Comparison of ENCODE assay signal across 17 mouse cellular contexts in genomic region chr7:109886249-109886648, GRCm38 (mm10). TPM values are rescaled to one million over a fixed set of nuclear protein-coding genes. Genes with fewer than 3 reads are reported as not detected.
DNase-seq lines count a peak whose midpoint lies in the region; ATAC-seq and TF ChIP-seq lines count a peak whose summit lies in the region.
"Had no signal": no experiment of that assay in that cellular context is flagged by ENCODE, and none has a peak within 500 bp of the region (broad histone marks: within the 10 kb centered on the region; RNA-seq: fewer than 3 reads in every experiment).

No protein-coding gene starts in this region.

- no peaks in the 10 kb centered on the region for H3K27me3 ChIP-seq in lung, embryonic 14.5 days (ENCODE audit: insufficient read depth, low read length)
- H3K27me3 ChIP-seq in stomach, postnatal 0 days (ENCODE audit: control insufficient read depth, insufficient read depth, low read length): no peaks in the 10 kb centered on the region
- no peaks in the 10 kb centered on the region for H3K27me3 ChIP-seq in hindbrain, embryonic 12.5 days
- H3K27me3 ChIP-seq: embryonic facial prominence, embryonic 12.5 days; forebrain, embryonic 15.5 days; heart, embryonic 13.5 days had no signal

- no peak for DNase-seq in lung, embryonic 14.5 days
- DNase-seq in lung, postnatal 14 days: no peak
- peak; percentile 35 for DNase-seq in 416B (ENCODE audit: low read depth)
- DNase-seq in A20 (ENCODE audit: low read depth, low spot score): peak; percentile 8
- DNase-seq in stomach, postnatal 0 days (ENCODE audit: low spot score): no peak
- DNase-seq: adrenal gland, adult 8-10 months; adrenal gland, postnatal 36 days; cerebellum, adult 11-12 months; cerebellum, adult 9-10 months; cerebellum, postnatal 25 days; gastrocnemius, postnatal 10 days; heart, postnatal 36 days had no signal

- whole genome bisulfite sequencing in lung, embryonic 14.5 days: 85% methylated on average over 1 of the region's 1 CpGs
- WGBS in stomach, postnatal 0 days: 95% methylated on average over 1 of the region's 1 CpGs
- WGBS in hindbrain, embryonic 12.5 days: 100% methylated on average over 1 of the region's 1 CpGs

- H3K27ac ChIP-seq in lung, embryonic 14.5 days (ENCODE audit: low read depth): no peak overlapping the region
- H3K27ac ChIP-seq in stomach, postnatal 0 days (replicated peaks): no peak overlapping the region
- no peak overlapping the region for H3K27ac ChIP-seq in hindbrain, embryonic 12.5 days
- H3K27ac ChIP-seq: embryonic facial prominence, embryonic 12.5 days; forebrain, embryonic 15.5 days; heart, embryonic 13.5 days had no signal

- ATAC-seq in lung, embryonic 14.5 days (ENCODE audit: insufficient read depth): no peak
- ATAC-seq in stomach, postnatal 0 days (ENCODE audit: low FRiP score, low TSS enrichment): no peak
- ATAC-seq in hindbrain, embryonic 12.5 days (ENCODE audit: low FRiP score): no peak
- ATAC-seq: forebrain, embryonic 15.5 days; hindbrain, embryonic 16.5 days had no signal

- 0 out of 2 replicates have a peak, but pooled peaks have one; percentile 9 for TF ChIP-seq CTCF in lung, embryonic 14.5 days (IDR thresholded peaks at IDR 0.05; ENCODE audit: low read depth)
- peak; percentile 30; the same call in 1 of the 2 replicates for TF ChIP-seq CTCF in stomach, postnatal 0 days (IDR thresholded peaks at IDR 0.05; ENCODE audit: low read depth)

- no peaks in the 10 kb centered on the region for H3K9me3 ChIP-seq in lung, embryonic 14.5 days (ENCODE audit: low read depth, low read length)
- no peaks in the 10 kb centered on the region for H3K9me3 ChIP-seq in stomach, postnatal 0 days (ENCODE audit: control insufficient read depth, low read length)
- H3K9me3 ChIP-seq in hindbrain, embryonic 12.5 days (replicated peaks): 0 out of 2 replicates have a peak, but pooled peaks cover 3% of the 10 kb centered on the region
- H3K9me3 ChIP-seq: embryonic facial prominence, embryonic 12.5 days; forebrain, embryonic 15.5 days had no signal

- H3K9ac ChIP-seq in lung, embryonic 14.5 days: no peak overlapping the region
- H3K9ac ChIP-seq in stomach, postnatal 0 days (ENCODE audit: low read length): no peak overlapping the region
- no peak overlapping the region for H3K9ac ChIP-seq in hindbrain, embryonic 12.5 days
- H3K9ac ChIP-seq: embryonic facial prominence, embryonic 12.5 days; forebrain, embryonic 15.5 days; heart, embryonic 13.5 days had no signal

- no peak overlapping the region for H3K4me2 ChIP-seq in lung, embryonic 14.5 days
- no peak overlapping the region for H3K4me2 ChIP-seq in stomach, postnatal 0 days (replicated peaks; ENCODE audit: low read depth)
- H3K4me2 ChIP-seq in hindbrain, embryonic 12.5 days (replicated peaks): no peak overlapping the region
- H3K4me2 ChIP-seq: embryonic facial prominence, embryonic 12.5 days; forebrain, embryonic 15.5 days; heart, embryonic 13.5 days had no signal

- no peaks in the 10 kb centered on the region for H3K4me1 ChIP-seq in lung, embryonic 14.5 days (ENCODE audit: insufficient read depth)
- H3K4me1 ChIP-seq in stomach, postnatal 0 days (replicated peaks; ENCODE audit: control insufficient read depth, insufficient read depth): no peaks in the 10 kb centered on the region
- H3K4me1 ChIP-seq in hindbrain, embryonic 12.5 days: no peaks in the 10 kb centered on the region
- H3K4me1 ChIP-seq: embryonic facial prominence, embryonic 12.5 days; forebrain, embryonic 15.5 days had no signal

- H3K36me3 ChIP-seq in lung, embryonic 14.5 days (ENCODE audit: insufficient read depth): peaks cover 14% of the 10 kb centered on the region; the same call in 1 of the 2 replicates
- no peaks in the 10 kb centered on the region; the same call in 1 of the 2 replicates for H3K36me3 ChIP-seq in stomach, postnatal 0 days (ENCODE audit: control insufficient read depth, insufficient read depth, low read length)
- H3K36me3 ChIP-seq in hindbrain, embryonic 12.5 days: peaks cover 34% of the 10 kb centered on the region

- H3K4me3 ChIP-seq in lung, embryonic 14.5 days (ENCODE audit: low read depth, low read length): no peak overlapping the region
- H3K4me3 ChIP-seq in stomach, postnatal 0 days (ENCODE audit: low read depth, low read length): no peak overlapping the region
- H3K4me3 ChIP-seq in hindbrain, embryonic 12.5 days: no peak overlapping the region
- H3K4me3 ChIP-seq: embryonic facial prominence, embryonic 12.5 days; forebrain, embryonic 15.5 days; heart, embryonic 13.5 days had no signal

- no peak for TF ChIP-seq EP300 in stomach, postnatal 0 days (optimal IDR thresholded peaks at IDR 0.05)

RNA-seq across cellular contexts. Expression of gene Scube2, which starts 20.8 kb away (rescaled TPM):
- polyA plus RNA-seq in lung, embryonic 14.5 days (2014; fragmentation: Nextera tagmentation; extraction: Ambion mirVana): 1.3 and 2.0 TPM in 2 replicates
- 0.79 and 0.96 TPM in 2 replicates for polyA plus RNA-seq in stomach, postnatal 0 days (2015; fragmentation: Nextera tagmentation; extraction: Ambion mirVana)
- 2.4 and 3.6 TPM in 2 replicates for polyA plus RNA-seq in hindbrain, embryonic 12.5 days (2016; fragmentation: Nextera tagmentation; extraction: Ambion mirVana)

Comparison
In these comparisons a context has a peak if more than half of its experiments do, and no peak if none do; other contexts are left out.
1. DNase-seq: peak in 416B (single experiment) and A20 (single experiment); none in lung, embryonic 14.5 days (single experiment), lung, postnatal 14 days (single experiment) and stomach, postnatal 0 days (single experiment).